Mouse (Mus musculus): ENCODE data around the gene Abcc6. TPM values are rescaled to one million over a fixed set of nuclear protein-coding genes. Genes with fewer than 3 reads are reported as not detected.
A peak's percentile ranks its signal among the peaks of the same experiment; 100 is the strongest.

Gene Abcc6
- polyA plus RNA-seq, 1 experiment from 2014 or later: 10.8 TPM

- peaks cover 4% of the 10 kb centered on the region for H3K36me3 ChIP-seq (replicated peaks; ENCODE audit: insufficient read depth, low read length)
- DNase-seq: peak; percentile 73
- TF ChIP-seq CTCF (IDR thresholded peaks at IDR 0.05; ENCODE audit: low read depth): no peak
- no peak for TF ChIP-seq EP300 (IDR thresholded peaks at IDR 0.05; ENCODE audit: low read depth)
- H3K4me3 ChIP-seq (ENCODE audit: low read depth, low read length): peak within 1 kb of the TSS; percentile 41
- peak within 1 kb of the TSS; percentile 86 for H3K4me2 ChIP-seq (ENCODE audit: low read depth, low read length)
- H3K27me3 ChIP-seq (ENCODE audit: insufficient read depth, low read length): no peaks in the 10 kb centered on the region
- ATAC-seq: peak; percentile 69
- H3K4me1 ChIP-seq (ENCODE audit: insufficient read depth): peaks cover 42% of the 10 kb centered on the region
- WGBS (ENCODE audit: insufficient replicate concordance): 4% methylated on average over 24 of the region's 24 CpGs
- H3K27ac ChIP-seq (ENCODE audit: low read depth): peak within 1 kb of the TSS; percentile 87
- peak within 1 kb of the TSS; percentile 61 for H3K9ac ChIP-seq (replicated peaks)
- H3K9me3 ChIP-seq (ENCODE audit: low read length): 0 out of 2 replicates have a peak, but pooled peaks cover 2% of the 10 kb centered on the region
Measured at GRCm38 (mm10) chr7:45923762-45924428, 106.2 kb downstream of the Abcc6 start, which contains the start of gene Ccdc114. Ccdc114 (plus strand) TSS chr7:45924072.

DNA sequence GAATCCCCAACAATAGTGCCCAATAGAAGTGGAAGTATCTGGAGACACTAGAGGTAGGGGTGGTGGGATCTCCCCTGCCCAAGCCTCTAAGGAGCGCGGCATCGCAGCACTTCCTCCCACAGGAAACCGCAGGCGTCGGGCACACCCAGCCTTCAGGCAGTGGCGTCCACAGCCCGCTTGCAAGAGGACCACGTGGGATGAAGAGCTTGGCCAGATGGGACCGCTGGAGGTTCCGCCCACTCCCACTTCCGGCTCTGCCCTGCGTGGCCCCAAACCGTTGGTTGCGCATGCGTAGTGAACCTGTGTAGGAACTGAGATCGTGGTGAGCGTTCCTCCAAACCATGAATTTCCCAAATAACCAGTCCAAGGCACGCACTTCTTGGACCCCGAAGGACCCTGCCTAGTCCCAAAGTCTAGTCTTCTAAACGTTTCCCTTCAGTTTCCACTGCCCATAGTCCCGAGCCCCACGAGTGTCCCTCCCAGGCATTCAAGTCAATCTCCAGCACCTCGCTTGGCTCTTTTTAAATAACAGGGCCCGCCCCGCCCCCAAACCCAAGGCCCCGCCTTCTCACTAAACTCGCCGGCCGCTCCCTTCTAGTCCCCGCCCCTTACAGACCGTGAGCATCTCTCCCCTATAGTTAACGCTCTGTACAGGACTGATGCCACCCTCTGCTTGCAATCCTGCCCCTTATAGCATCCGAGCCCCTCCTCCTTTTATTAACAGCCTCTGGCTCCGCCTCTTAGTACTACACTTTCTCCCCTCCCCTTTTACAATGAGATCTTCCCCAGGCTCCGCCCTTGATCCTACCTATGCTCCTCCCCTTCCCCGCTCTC is 107.0 kb downstream of the Abcc6 start:
- TF ChIP-seq EP300 (IDR thresholded peaks at IDR 0.05; ENCODE audit: low read depth) (peak; percentile 60; the same call in 1 of the 2 replicates), CTCF (IDR thresholded peaks at IDR 0.05; ENCODE audit: low read depth) (no peak)
- Histone ChIP-seq H3K4me3 (ENCODE audit: low read depth, low read length) (peak overlapping the region; percentile 41), H3K27me3 (ENCODE audit: insufficient read depth, low read length) (no peaks in the 10 kb centered on the region), H3K27ac (ENCODE audit: low read depth) (peak overlapping the region; percentile 88), H3K4me2 (ENCODE audit: low read depth, low read length) (peak overlapping the region; percentile 86), H3K9me3 (ENCODE audit: low read length) (0 out of 2 replicates have a peak, but pooled peaks cover 2% of the 10 kb centered on the region), H3K9ac (replicated peaks) (peak overlapping the region; percentile 61), H3K36me3 (replicated peaks; ENCODE audit: insufficient read depth, low read length) (peaks cover 6% of the 10 kb centered on the region), H3K4me1 (ENCODE audit: insufficient read depth) (peaks cover 42% of the 10 kb centered on the region)
- ATAC-seq (peak; percentile 86), DNase-seq (peak; percentile 95)
- WGBS (ENCODE audit: insufficient replicate concordance): 1% methylated on average over 37 of the region's 37 CpGs

- H3K36me3 ChIP-seq (replicated peaks; ENCODE audit: insufficient read depth, low read length): peaks cover 13% of the 10 kb centered on the region
- 59% methylated on average over 12 of the region's 12 CpGs for WGBS (ENCODE audit: insufficient replicate concordance)
- peak overlapping the region; percentile 88 for H3K27ac ChIP-seq (ENCODE audit: low read depth)
- H3K9ac ChIP-seq (replicated peaks): no peak overlapping the region
- H3K9me3 ChIP-seq (ENCODE audit: low read length): no peaks in the 10 kb centered on the region
- H3K4me3 ChIP-seq (ENCODE audit: low read depth, low read length): no peak overlapping the region
- H3K4me1 ChIP-seq (ENCODE audit: insufficient read depth): peaks cover 53% of the 10 kb centered on the region
- H3K27me3 ChIP-seq (ENCODE audit: insufficient read depth, low read length): no peaks in the 10 kb centered on the region
- peak overlapping the region; percentile 86 for H3K4me2 ChIP-seq (ENCODE audit: low read depth, low read length)
- ATAC-seq (no peak), DNase-seq (no peak)
- no peak for TF ChIP-seq EP300 (IDR thresholded peaks at IDR 0.05; ENCODE audit: low read depth)
- TF ChIP-seq CTCF (IDR thresholded peaks at IDR 0.05; ENCODE audit: low read depth): no peak
Measured at GRCm38 (mm10) chr7:45921950-45922600, 108.0 kb downstream of the Abcc6 start.

GRCm38 (mm10) chr7:45921242-45921621 is 108.9 kb downstream of the Abcc6 start, which contains the start of gene Emp3:
Emp3 (minus strand) TSS chr7:45921404.
- TF ChIP-seq EP300 (IDR thresholded peaks at IDR 0.05; ENCODE audit: low read depth) (no peak), CTCF (IDR thresholded peaks at IDR 0.05; ENCODE audit: low read depth) (no peak)
- WGBS (ENCODE audit: insufficient replicate concordance): 25% methylated on average over 9 of the region's 9 CpGs
- H3K4me3 ChIP-seq (ENCODE audit: low read depth, low read length): peak within 1 kb of the TSS; percentile 56
- no peak for ATAC-seq
- peak; percentile 66 for DNase-seq
- H3K4me2 ChIP-seq (ENCODE audit: low read depth, low read length): peak within 1 kb of the TSS; percentile 86
- H3K27me3 ChIP-seq (ENCODE audit: insufficient read depth, low read length): no peaks in the 10 kb centered on the region
- H3K27ac ChIP-seq (ENCODE audit: low read depth): peak within 1 kb of the TSS; percentile 88
- H3K9ac ChIP-seq (replicated peaks): peak within 1 kb of the TSS; percentile 72
- peaks cover 14% of the 10 kb centered on the region for H3K36me3 ChIP-seq (replicated peaks; ENCODE audit: insufficient read depth, low read length)
- H3K9me3 ChIP-seq (ENCODE audit: low read length): no peaks in the 10 kb centered on the region
- peaks cover 55% of the 10 kb centered on the region for H3K4me1 ChIP-seq (ENCODE audit: insufficient read depth)

DNA sequence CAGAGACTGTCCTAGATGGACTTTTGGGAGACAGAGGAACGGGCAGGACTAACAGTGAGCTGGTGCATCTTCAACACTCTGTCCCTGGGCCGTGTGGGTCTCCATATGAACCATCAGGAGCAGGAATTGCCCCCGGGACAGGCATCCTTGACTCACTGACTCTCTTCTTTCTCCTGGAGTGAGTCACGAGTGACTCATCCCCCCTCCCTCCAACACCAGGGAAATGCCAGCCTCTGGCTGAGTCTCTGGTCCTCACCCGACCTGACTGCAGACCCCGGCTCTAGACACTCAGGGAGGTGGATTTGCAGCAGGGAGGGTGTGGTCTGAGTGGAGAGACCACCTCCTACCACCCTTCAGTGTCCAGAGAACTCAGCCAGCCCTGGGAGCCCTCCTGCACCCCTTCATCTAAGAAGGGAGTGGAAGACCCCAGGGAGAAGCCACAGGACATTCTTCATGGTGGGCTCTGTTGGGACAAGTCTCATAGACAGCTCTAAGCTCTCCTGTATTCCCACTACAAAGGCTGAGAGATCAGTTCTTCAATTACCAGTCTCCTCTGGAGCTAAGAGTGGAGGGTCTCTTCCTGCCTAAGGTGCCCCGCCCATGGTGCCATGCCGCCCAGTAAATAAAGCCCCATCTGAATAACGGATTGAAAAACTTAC is 109.4 kb downstream of the Abcc6 start:
- DNase-seq (no peak), ATAC-seq (no peak)
- Histone ChIP-seq H3K4me3 (ENCODE audit: low read depth, low read length) (peak overlapping the region; percentile 56), H3K27ac (ENCODE audit: low read depth) (peak overlapping the region; percentile 85), H3K4me1 (ENCODE audit: insufficient read depth) (peaks cover 59% of the 10 kb centered on the region), H3K36me3 (replicated peaks; ENCODE audit: insufficient read depth, low read length) (peaks cover 14% of the 10 kb centered on the region), H3K9me3 (ENCODE audit: low read length) (no peaks in the 10 kb centered on the region), H3K27me3 (ENCODE audit: insufficient read depth, low read length) (no peaks in the 10 kb centered on the region), H3K9ac (replicated peaks) (peak overlapping the region; percentile 72), H3K4me2 (ENCODE audit: low read depth, low read length) (peak overlapping the region; percentile 77)
- TF ChIP-seq CTCF (IDR thresholded peaks at IDR 0.05; ENCODE audit: low read depth) (no peak), EP300 (IDR thresholded peaks at IDR 0.05; ENCODE audit: low read depth) (no peak)
- 19% methylated on average over 9 of the region's 9 CpGs for WGBS (ENCODE audit: insufficient replicate concordance)
